Mouse (Mus musculus) ES-E14 (cell line): Measurements from ENCODE around the gene Rnf187. TPM values are rescaled to one million over a fixed set of nuclear protein-coding genes. Genes with fewer than 3 reads are reported as not detected.

Experiments
- DNase-seq: peaks from one replicate; pipeline ENCODE4 v3.0.0-alpha.2; 2013; ENCODE audit warnings: low read depth, low spot score
- H3K27ac ChIP-seq: 2 replicates; pipeline ENCODE4 v1.5.1; 2012; ENCODE audit warnings: low read depth, mild to moderate bottlenecking, low read length, moderate library complexity, mixed read lengths; ENCODE audit not compliant: poor library complexity, insufficient read depth, severe bottlenecking
- H3K36me3 ChIP-seq: 2 replicates; pipeline ENCODE4 v1.6.1; 2012; ENCODE audit warnings: mild to moderate bottlenecking, low read length, moderate library complexity, mixed read lengths; ENCODE audit not compliant: control insufficient read depth, poor library complexity, insufficient read depth, severe bottlenecking
- H3K4me1 ChIP-seq, 2 experiments: fragments of 150-350 bp in 1 of 2; sonication (generic) in 1 of 2; 2 replicates each; pipeline ENCODE4 v1.6.1; 2012; ENCODE audit warnings: low read length in 2 of 2, mild to moderate bottlenecking in 1 of 2, mixed read lengths in 1 of 2; ENCODE audit not compliant: control insufficient read depth in 2 of 2, insufficient read depth in 2 of 2, poor library complexity in 1 of 2
- H3K4me3 ChIP-seq, 2 experiments: fragments of 150-350 bp in 1 of 2; sonication (generic) in 1 of 2; 2 replicates each; pipeline ENCODE4 v1.5.1; 2012; ENCODE audit warnings: low read length in 2 of 2, low read depth in 1 of 2, mild to moderate bottlenecking in 1 of 2, mixed read lengths in 1 of 2; ENCODE audit not compliant: insufficient read depth in 1 of 2, poor library complexity in 1 of 2, severe bottlenecking in 1 of 2
- H3K9ac ChIP-seq: 2 replicates; pipeline ENCODE4 v1.6.1; 2012; ENCODE audit warnings: low read depth, mild to moderate bottlenecking, low read length, mixed read lengths; ENCODE audit not compliant: poor library complexity, insufficient read depth, severe bottlenecking
- H3K9me3 ChIP-seq: fragments of 150-350 bp; sonication (generic); 2 replicates; pipeline ENCODE4 v1.6.1; 2012; ENCODE audit warnings: low read depth, mild to moderate bottlenecking, low read length; ENCODE audit not compliant: control insufficient read depth, insufficient read depth
- CHD2 ChIP-seq: IDR thresholded peaks from 2 replicates; pipeline ENCODE4 v1.6.1; 2014; ENCODE audit warnings: mild to moderate bottlenecking, low read depth, low read length, inconsistent platforms
- HCFC1 ChIP-seq: IDR thresholded peaks from 2 replicates; pipeline ENCODE4 v1.6.1; 2012; ENCODE audit warnings: low read length, inconsistent platforms, borderline replicate concordance; ENCODE audit not compliant: insufficient read depth
- MAFK ChIP-seq: IDR thresholded peaks from 2 replicates; pipeline ENCODE4 v1.6.1; 2014; ENCODE audit warnings: mild to moderate bottlenecking, low read depth, low read length, inconsistent platforms; ENCODE audit not compliant: insufficient read depth
- ZC3H11A ChIP-seq: IDR thresholded peaks from 2 replicates; pipeline ENCODE4 v1.6.1; 2012; ENCODE audit warnings: low read depth, mild to moderate bottlenecking, inconsistent platforms, low read length, borderline replicate concordance
- ZNF384 ChIP-seq: IDR thresholded peaks from 2 replicates; pipeline ENCODE4 v1.6.1; 2012; ENCODE audit warnings: low read depth, low read length, inconsistent platforms
- in situ Hi-C, 2 experiments: fragments of 600-800 bp; cut with MboI; formaldehyde crosslinking; loops; one replicate each; pipeline ENCODE4 v1.15.1; 2025; ENCODE audit warnings: low sequenced_read_pairs in 2 of 2, inconsistent platforms in 1 of 2; ENCODE audit not compliant: unreplicated experiment in 2 of 2
- total RNA-seq: library from RNA; depleted of rRNA; stranded (reverse); fragments of 300-350 nt; gene quantifications from 2 replicates; pipeline ENCODE4 v1.2.3, GENCODE M21; 2012

Rnf187 gene
- total RNA-seq, 1 experiment: 115 TPM

DNA sequence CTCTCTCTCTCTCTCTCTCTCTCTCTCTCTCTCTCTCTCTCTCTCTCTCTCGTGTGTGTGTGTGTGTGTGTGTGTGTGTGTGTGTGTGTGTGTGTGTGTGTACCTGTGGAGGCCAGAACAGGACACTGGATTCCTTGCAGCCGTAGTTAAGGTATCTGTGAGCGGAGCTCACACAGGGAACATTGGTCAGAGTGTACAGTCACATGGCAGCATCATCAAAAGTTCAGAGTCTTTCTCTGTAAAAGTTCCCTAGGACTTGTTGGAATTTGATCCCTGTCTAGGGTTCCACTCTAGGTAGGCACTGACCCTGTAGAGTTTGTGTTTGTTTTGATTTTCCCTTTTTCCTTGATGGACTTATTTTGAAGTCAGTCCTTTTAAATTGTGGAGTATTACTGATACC, 12.1 kb downstream of the Rnf187 start:
- H3K9ac ChIP-seq: no peak overlapping the region

DNA sequence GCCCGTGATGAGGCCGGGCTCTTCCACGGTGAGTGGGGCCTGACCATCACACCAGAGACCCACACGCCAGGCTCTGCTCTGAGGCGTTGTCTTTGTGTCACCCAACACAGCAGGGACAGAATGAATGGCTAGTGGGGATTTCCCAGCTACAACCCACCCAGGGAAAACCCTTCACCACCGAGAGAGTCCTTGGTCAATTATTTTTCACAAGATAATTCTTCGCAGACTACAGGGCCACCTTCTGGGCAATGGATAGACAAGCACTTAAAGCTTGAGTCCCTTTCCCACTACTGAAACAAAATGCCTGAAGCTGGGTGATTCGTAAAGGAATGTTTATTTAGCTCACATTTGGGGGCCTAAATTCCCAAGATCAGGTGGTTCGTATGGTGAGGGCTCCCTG, 16.3 kb downstream of the Rnf187 start:
- in situ Hi-C loops: no loop called here
- H3K4me1 ChIP-seq: no peaks in the 10 kb centered on the region
- no peak overlapping the region for H3K27ac ChIP-seq
- H3K9me3 ChIP-seq: no peaks in the 10 kb centered on the region
- TF ChIP-seq ZNF384 (no peak), HCFC1 (no peak), ZC3H11A (no peak), MAFK (no peak)
- no peak overlapping the region for H3K9ac ChIP-seq
- no peak overlapping the region for H3K4me3 ChIP-seq
- H3K36me3 ChIP-seq: no peaks in the 10 kb centered on the region
- no peak for DNase-seq

More for the DNA sequence above, 12.1 kb downstream of the Rnf187 start:
- no peak overlapping the region for H3K4me3 ChIP-seq
- TF ChIP-seq CHD2 (no peak), ZC3H11A (no peak), ZNF384 (no peak), MAFK (no peak), HCFC1 (no peak)
- no peaks in the 10 kb centered on the region for H3K9me3 ChIP-seq
- H3K4me1 ChIP-seq: peaks cover 0 to 8% of the 10 kb centered on the region in 2 experiments; a peak in 1 of 4 replicates
- peaks cover 3% of the 10 kb centered on the region; the same call in 1 of the 2 replicates for H3K36me3 ChIP-seq
- H3K27ac ChIP-seq: no peak overlapping the region
- DNase-seq: no peak
- in situ Hi-C loops: no loop called here

GRCm38 (mm10) chr11:58918759-58919158, 20.0 kb downstream of the Rnf187 start:
- DNase-seq: no peak
- Histone ChIP-seq H3K4me3 (no peak overlapping the region), H3K9me3 (no peaks in the 10 kb centered on the region), H3K36me3 (no peaks in the 10 kb centered on the region), H3K27ac (no peak overlapping the region), H3K9ac (no peak overlapping the region), H3K4me1 (no peaks in the 10 kb centered on the region)
- in situ Hi-C loops: no loop called here
- TF ChIP-seq ZC3H11A: no peak
- no peak for TF ChIP-seq MAFK
- TF ChIP-seq HCFC1: no peak
- no peak for TF ChIP-seq ZNF384

DNA sequence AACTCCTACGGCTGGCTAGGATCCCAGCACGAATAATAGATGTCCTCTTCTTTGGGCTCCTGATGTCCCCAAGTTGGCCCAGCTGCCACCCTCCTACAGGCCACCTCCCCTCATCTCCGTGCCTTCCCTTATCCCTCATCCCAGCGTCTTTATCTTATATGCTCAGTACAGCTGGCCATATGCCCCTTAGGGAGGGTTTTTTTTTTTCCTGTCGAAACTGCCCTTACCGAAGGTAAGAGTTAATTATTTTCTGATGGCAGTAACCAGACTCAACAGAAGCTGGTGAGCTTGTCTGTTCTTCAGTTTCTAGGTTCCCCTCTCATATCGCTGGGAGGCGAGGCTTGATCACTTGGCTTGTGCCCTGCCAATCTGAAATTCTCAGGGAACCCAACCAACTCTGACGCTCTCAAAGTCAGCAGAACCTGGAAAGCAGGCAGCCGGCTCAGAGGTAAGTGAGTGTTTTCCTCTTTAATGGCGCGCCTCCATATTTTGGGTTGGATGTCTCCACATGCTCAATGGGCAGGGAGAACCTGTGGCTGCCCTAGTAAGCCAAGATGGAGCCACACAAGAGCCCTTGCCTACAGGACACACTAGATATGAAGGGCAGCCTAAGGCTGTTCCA, 20.9 kb downstream of the Rnf187 start, which contains the start of gene Btnl10:
Gene Btnl10, plus strand, starts transcription at position 164 of the 622 bp plus-strand sequence.
- H3K9ac ChIP-seq: no peak within 1 kb of the TSS
- no peak within 1 kb of the TSS for H3K27ac ChIP-seq
- no peaks in the 10 kb centered on the region for H3K4me1 ChIP-seq
- no peak within 1 kb of the TSS for H3K4me3 ChIP-seq
- DNase-seq: no peak
- in situ Hi-C loops: no loop called here
- no peaks in the 10 kb centered on the region for H3K9me3 ChIP-seq
- no peaks in the 10 kb centered on the region for H3K36me3 ChIP-seq
- no peak for TF ChIP-seq CHD2
- no peak for TF ChIP-seq HCFC1
- no peak for TF ChIP-seq MAFK
- TF ChIP-seq ZC3H11A: no peak
- TF ChIP-seq ZNF384: no peak
